Mouse (Mus musculus) heart, adult 10 weeks (tissue): ENCODE measurements around the gene Jph2. TPM values are rescaled to one million over a fixed set of nuclear protein-coding genes. Genes with fewer than 3 reads are reported as not detected.

Source experiments
- polyA plus RNA-seq: library from polyadenylated mRNA; stranded (reverse); fragments of 350-450 nt; fragmentation: Illumina TruSeq; extraction: RNeasy Lipid Tissue Mini Kit (QIAGEN cat#74804); gene quantifications from one replicate; pipeline ENCODE4 v1.2.3, GENCODE M21; 2014; ENCODE audit warnings: low read depth, low replicate concordance

Gene Jph2
- 259 TPM for polyA plus RNA-seq

DNA sequence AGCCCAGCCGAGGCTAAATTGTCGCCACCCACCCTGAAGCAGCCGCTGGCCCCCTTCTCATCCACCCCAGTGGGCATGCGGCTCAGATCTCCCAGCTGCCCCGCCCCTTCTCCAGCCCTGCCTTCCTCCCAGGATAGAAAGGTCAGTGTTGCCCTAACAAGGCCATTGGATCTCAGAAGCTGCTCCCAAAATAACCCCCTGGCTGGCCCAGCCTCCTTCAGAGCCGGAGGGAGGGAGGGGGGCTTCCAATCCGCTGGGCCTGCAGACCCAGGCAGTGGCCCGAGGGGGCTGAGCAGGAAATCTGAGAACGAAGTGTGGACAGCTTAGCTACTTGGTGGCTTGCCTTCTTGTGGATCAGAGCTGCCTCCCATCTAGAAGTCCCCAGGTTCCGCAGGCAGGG, at the start of gene Jph2:
Gene Jph2, minus strand, starts transcription at position 89 of the 400 bp plus-strand sequence.

DNA sequence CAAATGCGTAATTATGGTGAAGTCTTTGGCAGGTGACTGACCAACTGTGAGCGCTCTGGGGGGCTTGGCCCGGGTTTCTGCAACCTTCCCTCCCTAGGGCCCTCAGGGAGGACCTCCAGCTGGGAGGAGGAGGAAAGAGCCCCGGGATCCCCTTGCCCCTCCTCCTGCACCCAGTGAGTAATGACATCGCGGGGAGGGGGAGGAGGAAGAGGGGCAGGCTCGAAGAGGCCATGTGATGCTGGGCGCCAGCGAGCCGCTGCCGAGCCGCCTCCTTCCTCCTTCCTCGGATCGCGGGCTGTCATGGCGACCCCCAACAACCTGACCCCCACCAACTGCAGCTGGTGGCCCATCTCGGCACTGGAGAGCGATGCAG, 40.4 kb upstream of the Jph2 start, which contains the start of gene Gdap1l1:
Gene Gdap1l1, plus strand, starts transcription at position 231 of the 373 bp plus-strand sequence.

DNA sequence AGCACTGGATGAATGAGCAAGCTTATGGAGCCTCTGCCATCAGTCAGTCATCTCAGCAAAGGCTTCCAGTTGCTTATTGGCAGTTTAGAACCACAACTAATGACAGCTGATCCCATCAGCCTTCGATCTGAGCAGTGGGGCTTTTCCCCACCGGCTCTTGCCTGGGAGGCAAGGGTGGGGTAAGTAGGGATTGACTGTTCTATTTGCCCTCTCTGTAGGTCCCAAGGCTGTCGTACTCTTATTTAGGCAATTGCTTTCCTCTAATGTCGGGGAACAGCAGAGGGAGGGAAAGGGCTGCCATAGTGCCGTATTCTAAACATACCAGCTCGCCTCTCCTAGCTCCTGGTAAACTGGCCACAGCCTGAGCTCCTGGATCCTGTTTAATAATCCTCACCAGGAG, 26.8 kb upstream of the Jph2 start, which contains the start of gene Oser1:
Gene Oser1, minus strand, starts transcription at position 101 of the 400 bp plus-strand sequence.

Other genes with a start within 250 kb of the Jph2 start
- gene Tox2, start 194.9 kb downstream of the Jph2 start, polyA plus RNA-seq = 1.4 TPM
- gene Oser1, start 26.7 kb upstream of the Jph2 start, polyA plus RNA-seq = 24.5 TPM
- gene Gdap1l1, start 40.5 kb upstream of the Jph2 start, polyA plus RNA-seq = not detected
- gene Fitm2, start 74.6 kb upstream of the Jph2 start, polyA plus RNA-seq = 142 TPM
- not detected for gene R3hdml, start 94.3 kb upstream of the Jph2 start, polyA plus RNA-seq
- not detected for gene Hnf4a, start 108.8 kb upstream of the Jph2 start, polyA plus RNA-seq
- gene Ttpal, start 204.3 kb upstream of the Jph2 start, polyA plus RNA-seq = 14.8 TPM
- gene Serinc3, start 247.1 kb upstream of the Jph2 start, polyA plus RNA-seq = 261 TPM